Mouse (Mus musculus) retina, postnatal 1 day (tissue): ENCODE measurements around the gene Soga3.

Source experiments
- DNase-seq: peaks from one replicate; pipeline ENCODE4 v3.0.0-alpha.2; 2012

The Soga3 gene

GRCm38 (mm10) chr10:29208735-29209134 is 65.1 kb downstream of the Soga3 start:
- no peak for DNase-seq

GRCm38 (mm10) chr10:29211453-29211852 is 67.8 kb downstream of the Soga3 start, which contains the start of gene 9330159F19Rik:
Gene 9330159F19Rik (plus strand): TSS chr10:29211606.
- DNase-seq, result peak; percentile 17

GRCm38 (mm10) chr10:29213534-29214100 is 70.0 kb downstream of the Soga3 start:
- DNase-seq, result no peak

GRCm38 (mm10) chr10:29216957-29217356 is 73.3 kb downstream of the Soga3 start:
- no peak for DNase-seq

- no peak for DNase-seq
Observed at GRCm38 (mm10) chr10:29217451-29217850, 73.8 kb downstream of the Soga3 start.

GRCm38 (mm10) chr10:29225329-29225728 is 81.7 kb downstream of the Soga3 start:
- DNase-seq, result no peak

- no peak for DNase-seq
Observed at GRCm38 (mm10) chr10:29231208-29231607, 87.6 kb downstream of the Soga3 start.
